Mouse (Mus musculus): ENCODE measurements around the gene Stxbp6. TPM values are rescaled to one million over a fixed set of nuclear protein-coding genes. Genes with fewer than 3 reads are reported as not detected.
"Not testable (repeated sequence)": the region's sequence is repeated elsewhere in the genome, so short reads cannot be mapped to it uniquely, and the experiment has no call there.

Stxbp6 gene
- 2.1 to 9.1 TPM (median 3.5 TPM) in 3 replicates for total RNA-seq (2017)

DNA sequence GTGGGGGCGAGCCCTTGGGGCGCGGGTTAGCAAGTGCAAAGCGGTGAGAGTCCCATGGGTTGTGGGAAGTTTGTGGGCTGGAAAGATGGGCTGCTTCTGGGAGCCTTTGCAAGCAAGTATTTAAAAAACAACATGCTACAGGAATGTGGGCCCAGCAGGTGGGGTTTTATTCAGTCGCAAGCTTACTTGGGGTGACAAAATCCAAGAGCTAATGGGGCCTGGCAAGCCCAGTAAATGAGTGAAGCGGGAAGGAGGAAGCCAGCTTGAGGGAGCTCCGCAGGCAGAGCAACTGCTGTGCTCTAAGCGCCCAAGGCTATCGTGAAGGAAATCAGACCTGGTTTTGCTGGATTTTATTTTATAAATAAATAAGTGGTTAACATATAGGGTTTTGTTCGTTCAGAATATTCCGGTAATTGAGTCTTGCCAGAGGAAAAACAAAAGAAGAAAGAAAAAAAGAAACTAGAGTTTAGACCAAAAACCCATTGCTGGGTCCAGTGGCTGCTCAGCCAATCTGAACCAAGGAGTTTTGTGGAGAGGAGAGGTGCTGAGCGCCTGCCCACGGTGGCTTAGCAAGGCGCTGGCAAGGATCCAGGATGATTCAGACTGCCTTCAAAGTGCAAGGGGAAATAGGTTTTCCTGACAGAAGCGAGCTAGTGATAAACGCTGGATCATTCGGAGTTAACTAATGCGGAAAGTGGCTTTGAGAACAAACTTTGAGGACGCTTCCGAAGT, at the start of gene Stxbp6:
Gene Stxbp6 (minus strand): TSS at position 99 of the 732 bp plus-strand sequence.
- no peak; the same call in 1 of the 2 replicates for ATAC-seq (replicated peaks; ENCODE audit: insufficient number of reproducible peaks, low FRiP score, low TSS enrichment, poor library complexity, severe bottlenecking)

DNA sequence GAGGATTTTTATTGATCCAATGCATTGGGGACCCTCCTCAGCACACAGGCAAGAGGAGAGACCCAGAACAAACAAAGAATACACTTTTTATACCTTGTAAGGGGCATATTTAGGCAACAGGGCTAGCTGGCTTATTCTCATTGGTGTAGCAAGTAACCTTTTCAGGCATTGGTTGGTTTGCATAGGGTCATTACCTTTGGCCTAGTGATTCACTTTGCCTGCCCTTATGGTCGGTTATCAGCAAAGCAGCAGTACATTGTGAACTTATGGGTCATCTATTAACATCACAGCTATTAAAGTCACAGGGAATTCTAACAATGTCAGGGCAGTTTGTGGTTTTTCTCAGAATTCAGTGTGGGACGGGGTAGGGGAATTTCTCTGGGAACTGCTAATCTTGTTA, 28.4 kb upstream of the Stxbp6 start:
- ATAC-seq (replicated peaks; ENCODE audit: insufficient number of reproducible peaks, low FRiP score, low TSS enrichment, poor library complexity, severe bottlenecking) = not testable (repeated sequence)

DNA sequence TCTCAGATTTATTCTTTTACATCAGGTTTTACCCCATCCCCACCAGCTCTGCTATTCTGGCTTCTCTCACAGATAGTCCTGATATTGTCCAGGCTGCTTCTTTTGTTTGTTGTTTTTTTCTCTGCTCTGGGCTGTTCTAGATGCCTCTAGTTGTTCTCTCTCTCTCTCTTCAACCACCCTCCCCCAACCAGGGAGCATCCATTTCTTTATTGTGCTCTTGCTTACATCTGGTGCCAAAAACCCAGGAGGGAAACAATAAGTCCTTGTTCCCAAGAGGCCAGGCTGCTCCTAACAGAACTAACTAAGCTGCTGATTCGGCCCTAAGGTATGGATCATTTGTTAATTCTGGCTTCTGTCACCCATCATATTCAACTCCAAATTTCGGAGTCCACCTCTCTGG, 19.2 kb upstream of the Stxbp6 start:
- no peak for ATAC-seq (replicated peaks; ENCODE audit: insufficient number of reproducible peaks, low FRiP score, low TSS enrichment, poor library complexity, severe bottlenecking)

DNA sequence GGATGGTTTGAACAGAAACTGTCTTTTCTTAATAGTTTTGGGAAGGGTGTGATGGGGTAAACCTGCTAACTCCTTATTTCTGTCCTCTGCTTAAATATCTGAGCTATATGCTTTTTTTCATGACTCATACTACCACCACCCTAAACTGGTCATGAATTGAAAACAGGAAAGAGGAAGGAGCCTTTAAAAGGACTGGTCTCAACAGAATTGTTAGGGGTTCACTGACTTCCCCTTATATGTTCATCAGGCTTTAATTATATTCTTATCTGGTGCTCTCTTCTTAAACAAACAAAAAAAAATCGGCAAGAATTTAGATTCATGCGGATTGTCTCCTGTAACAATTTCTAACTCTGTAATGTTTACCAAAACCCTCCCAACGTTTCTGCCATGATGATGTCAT, 17.9 kb upstream of the Stxbp6 start:
- ATAC-seq (replicated peaks; ENCODE audit: insufficient number of reproducible peaks, low FRiP score, low TSS enrichment, poor library complexity, severe bottlenecking) = peak; percentile 47; the same call in 1 of the 2 replicates

DNA sequence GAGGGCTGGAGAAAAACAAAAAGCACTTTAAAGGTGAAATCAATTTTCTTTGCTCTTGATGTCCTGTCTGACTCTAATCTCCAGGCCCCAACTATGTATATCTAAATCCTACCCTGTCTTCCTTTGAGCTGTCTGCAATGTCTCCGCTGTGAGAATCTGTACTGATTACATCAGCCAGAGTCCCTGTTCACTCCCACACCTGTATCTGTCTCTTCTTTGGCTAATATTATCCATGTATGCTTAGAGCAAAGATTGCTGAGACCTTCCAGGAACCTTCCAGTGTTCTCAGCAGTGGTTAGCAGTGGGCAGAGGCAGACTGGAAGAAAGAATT, 8.6 kb upstream of the Stxbp6 start:
- no peak for ATAC-seq (replicated peaks; ENCODE audit: insufficient number of reproducible peaks, low FRiP score, low TSS enrichment, poor library complexity, severe bottlenecking)

DNA sequence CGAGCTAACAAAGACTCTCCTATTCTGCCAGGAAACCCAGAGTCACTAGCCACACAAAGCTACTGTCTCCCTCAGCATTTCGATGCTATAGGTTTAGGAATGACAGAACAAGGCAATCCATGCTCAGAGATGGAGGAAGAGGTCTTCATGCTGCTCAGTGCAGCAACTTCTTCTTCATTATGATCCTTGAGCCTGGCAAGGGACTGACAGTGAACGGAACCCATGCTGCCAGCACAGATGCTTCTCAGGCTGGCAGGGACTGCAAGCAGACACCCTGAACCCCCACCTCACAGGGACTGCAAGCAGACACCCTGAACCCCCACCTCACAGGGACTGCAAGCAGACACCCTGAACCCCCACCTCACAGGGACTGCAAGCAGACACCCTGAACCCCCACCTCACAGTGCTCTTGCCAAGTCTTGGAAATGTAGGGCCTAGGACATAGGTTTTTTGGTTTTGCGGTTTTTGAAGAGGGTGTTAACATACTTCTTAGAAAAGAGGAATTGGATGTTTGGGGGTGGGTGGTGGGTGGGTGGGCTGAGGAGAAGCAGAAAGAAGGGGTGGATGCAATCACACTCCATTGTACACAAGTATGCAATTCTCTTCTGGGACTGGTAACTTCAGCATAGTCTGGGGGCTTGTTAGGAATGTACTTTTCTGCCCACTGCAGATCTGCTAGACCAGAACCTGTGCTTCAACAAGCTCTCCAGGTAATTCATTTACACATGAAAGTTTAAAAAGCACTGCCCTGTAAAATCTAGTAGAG, 8.1 kb upstream of the Stxbp6 start:
- ATAC-seq (replicated peaks; ENCODE audit: insufficient number of reproducible peaks, low FRiP score, low TSS enrichment, poor library complexity, severe bottlenecking) = peak; percentile 30; the same call in 1 of the 2 replicates

DNA sequence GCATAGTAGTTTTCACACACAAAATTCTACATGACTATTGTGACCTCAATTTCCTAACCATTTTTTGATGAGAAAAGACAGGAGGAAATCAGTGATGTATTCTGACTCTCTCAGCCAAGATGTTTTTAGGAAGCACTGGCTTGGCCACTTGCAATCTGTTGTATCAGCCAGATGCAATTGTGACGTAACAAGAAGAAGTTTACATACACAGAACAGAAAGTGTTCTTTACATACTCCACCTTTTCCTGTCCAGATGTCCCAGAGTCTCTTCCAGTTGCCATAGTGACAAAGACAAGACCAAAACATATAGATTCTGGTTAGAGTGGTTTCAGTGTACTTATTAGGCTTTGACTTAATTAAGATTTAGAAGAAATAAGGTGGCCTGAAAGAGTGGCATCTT, 7.1 kb upstream of the Stxbp6 start:
- peak; percentile 85 for ATAC-seq (replicated peaks; ENCODE audit: insufficient number of reproducible peaks, low FRiP score, low TSS enrichment, poor library complexity, severe bottlenecking)

DNA sequence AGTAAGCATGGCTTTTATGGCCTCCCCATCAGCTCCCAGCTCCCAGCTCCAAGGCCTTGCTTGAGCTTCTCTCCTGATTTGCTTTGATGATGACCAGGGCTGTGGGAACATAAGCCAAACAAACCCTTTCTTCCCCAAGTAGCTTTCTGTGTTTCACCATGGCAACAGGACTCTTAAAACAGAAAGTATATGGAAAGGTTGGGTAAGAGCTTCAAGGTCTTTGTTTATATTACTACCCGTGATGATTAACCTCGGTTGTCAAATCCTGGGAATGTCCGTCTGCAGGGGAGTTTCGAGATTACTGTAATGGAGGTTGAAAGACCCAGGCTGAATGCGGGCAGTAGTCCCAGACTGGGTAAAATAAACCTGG, 6.2 kb upstream of the Stxbp6 start:
- ATAC-seq (replicated peaks; ENCODE audit: insufficient number of reproducible peaks, low FRiP score, low TSS enrichment, poor library complexity, severe bottlenecking) = no peak

DNA sequence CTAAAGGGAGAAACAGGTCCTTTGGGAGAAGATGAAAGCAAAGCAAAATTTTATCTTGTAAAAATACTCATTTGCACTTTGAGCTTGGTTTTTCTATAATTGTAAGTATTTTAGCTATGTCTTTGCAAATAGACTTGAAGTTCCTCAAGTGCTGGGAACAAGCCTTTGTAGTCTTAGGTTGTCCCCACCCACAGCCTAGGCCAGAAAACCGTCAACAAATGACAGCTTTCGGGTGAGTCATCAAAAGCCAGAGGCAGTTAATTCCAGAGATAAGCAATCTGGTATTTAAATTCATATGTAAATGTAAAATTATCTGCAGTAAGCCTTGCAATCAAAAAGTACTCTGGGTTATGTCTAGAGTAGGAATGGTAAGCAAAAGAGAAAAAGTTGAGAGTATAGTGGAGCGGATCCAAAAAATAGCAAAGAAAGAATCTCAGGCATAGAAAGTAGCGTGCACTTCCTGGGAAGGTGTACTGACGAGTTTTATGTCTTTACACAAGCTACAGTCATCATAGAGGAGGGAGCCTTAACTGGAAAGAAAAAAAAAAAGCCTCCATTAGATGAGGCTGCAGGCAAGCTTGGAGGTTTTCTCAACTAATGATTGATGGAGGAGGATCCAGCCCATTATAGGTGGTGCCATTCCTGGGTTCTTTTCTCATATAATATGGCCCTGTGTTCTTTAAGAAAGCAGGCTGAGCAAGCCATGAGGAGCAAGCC, 5.7 kb upstream of the Stxbp6 start:
- no peak for ATAC-seq (replicated peaks; ENCODE audit: insufficient number of reproducible peaks, low FRiP score, low TSS enrichment, poor library complexity, severe bottlenecking)

DNA sequence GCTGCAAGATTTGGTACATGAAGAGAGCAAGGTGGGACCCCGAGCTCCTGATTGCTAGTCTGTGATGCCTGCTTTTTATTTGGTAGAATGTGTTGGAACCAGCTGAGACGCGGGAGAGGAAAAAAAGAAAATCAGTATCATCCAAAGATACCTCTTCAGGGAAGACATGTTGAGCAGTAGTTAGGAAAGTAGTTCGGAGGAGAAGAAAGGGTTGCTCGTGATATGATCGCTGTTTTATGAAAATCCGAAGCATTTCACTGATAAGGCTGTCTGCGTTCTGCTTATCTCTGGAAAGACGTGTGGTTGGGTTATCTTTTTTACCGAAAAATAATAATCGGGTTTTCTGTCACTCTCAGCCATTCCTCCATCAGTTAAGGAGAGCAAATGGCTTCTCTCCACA, 1.1 kb upstream of the Stxbp6 start:
- ATAC-seq (replicated peaks; ENCODE audit: insufficient number of reproducible peaks, low FRiP score, low TSS enrichment, poor library complexity, severe bottlenecking) = no peak

DNA sequence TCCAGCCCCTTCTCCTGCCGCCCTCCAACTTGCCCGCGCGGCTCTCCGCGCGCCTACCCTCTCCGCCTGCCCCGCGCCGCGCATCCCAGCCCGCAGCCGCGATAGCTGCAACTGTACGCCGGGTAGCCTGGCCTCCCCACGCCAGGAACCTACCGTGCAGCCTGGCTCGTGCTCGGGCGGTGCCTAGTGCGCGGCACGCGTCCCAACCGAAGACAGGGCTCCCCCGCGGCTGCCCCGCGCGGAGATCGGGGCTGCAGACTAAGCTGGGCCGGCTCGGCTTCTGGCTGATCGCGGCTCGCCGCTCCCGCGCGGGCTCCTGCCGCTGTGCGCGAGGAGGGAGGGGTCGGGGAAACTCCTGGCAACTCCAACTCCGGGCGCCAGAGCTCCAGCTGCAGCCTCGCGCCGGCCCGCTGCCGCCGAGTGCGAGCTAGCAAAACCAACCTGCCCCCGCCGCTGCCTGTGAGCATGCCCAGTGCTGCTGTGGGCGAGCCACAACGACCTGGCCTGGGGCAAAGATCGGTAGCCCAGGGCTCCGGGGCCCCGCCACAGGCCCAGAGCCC, 387 bp downstream of the Stxbp6 start:
- 0 out of 2 replicates have a peak, but pooled peaks have one; percentile 41 for ATAC-seq (replicated peaks; ENCODE audit: insufficient number of reproducible peaks, low FRiP score, low TSS enrichment, poor library complexity, severe bottlenecking)

DNA sequence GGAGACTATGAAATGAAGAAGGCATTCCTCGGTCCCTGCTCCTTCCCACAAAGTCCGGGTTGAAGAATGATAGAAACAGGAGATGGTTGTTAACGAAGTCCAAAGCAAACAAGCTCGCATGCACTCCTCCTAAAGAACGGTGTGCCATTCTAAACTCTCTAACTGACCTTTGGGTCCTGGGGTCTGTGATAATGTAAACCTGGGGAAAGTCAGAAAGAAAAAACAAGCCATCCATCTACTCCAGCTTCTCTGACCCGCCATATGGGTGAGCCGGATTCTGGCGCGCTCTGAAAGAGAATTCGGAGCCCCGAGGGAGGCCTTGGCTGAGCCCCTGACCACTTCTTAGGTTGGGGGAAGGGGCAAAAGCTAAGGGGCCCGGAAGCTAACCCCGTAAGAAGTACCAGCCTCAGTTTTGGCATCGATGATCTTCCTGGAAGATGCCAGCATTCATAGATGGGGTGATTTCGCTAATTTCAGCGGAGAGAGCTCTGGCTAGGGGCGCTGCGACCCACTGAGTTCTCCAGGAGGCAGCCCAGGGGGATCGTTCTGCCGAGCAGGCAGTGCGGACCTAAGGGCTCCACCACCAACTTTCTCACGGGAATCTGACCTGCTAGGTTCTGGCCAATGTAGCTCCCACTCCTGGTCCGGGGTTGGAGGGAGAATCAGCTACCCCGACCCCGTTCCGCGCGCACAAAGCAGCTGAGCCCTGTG, 1.0 kb downstream of the Stxbp6 start:
- ATAC-seq (replicated peaks; ENCODE audit: insufficient number of reproducible peaks, low FRiP score, low TSS enrichment, poor library complexity, severe bottlenecking) = peak; percentile 20; the same call in 1 of the 2 replicates

DNA sequence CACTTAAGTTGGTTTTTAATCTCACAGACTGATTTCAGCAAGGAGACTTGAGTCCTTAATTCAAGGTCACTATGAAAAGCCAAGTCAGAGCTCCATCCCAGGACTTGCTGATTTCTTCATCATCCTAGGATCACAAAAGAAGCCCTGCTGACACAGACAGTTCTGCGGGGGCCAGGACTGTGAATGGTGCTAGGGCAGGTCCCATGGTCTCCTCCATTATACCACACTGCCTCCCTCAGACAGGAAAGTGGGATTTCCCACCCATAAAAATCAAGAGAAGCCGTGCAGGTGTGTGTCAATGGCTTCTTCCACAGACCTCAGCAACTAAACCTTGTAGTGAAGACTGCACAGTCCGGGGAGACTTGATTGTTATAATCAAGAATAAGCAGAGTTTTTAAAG, 2.3 kb downstream of the Stxbp6 start:
- ATAC-seq (replicated peaks; ENCODE audit: insufficient number of reproducible peaks, low FRiP score, low TSS enrichment, poor library complexity, severe bottlenecking) = no peak

DNA sequence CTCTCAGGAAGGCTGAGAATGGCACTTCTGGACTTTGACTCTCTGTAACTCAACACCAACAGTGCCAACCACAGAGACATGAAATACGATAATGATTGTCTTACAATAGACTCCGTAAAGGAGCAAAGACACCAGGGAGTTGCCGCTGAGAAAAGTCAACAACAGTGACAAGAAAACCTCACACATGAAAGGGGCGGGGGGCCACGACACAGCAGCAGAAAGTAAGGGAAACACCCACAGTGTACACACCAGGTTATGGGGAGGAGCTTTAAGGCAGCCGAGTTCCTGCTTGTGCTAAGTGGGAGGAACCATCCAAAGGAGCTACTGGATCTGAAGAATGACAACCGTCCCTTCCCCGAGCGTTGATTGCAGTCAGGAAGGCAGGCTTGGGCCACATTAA, 4.3 kb downstream of the Stxbp6 start:
- no peak for ATAC-seq (replicated peaks; ENCODE audit: insufficient number of reproducible peaks, low FRiP score, low TSS enrichment, poor library complexity, severe bottlenecking)

DNA sequence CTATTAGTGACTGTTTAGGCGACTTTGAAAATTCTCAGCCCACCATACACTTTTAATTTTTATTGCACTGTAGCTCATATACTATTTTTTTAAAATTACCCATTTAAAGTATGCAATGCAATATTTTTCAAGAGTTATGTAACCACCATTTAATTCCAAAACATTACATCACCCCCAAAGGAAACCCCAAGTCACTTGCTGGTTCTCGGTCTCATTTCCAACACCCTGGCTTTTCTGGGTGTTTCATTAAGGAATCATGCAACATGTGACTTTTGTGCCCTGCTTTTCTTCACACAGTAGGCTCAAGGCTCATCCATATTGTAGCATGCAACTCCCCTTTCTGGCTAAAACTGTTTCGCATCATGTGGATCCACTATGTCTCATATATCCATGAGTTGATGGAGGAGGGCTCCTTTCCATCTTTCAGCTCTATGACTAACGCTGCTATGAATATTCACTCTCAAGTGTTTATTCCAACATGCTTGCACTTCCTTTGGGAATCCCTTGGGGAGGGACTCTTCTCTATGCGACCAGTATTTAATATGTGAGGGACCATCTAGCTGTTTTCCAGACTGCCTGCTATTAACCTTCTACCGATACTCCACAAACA, 6.3 kb downstream of the Stxbp6 start:
- no peak for ATAC-seq (replicated peaks; ENCODE audit: insufficient number of reproducible peaks, low FRiP score, low TSS enrichment, poor library complexity, severe bottlenecking)

DNA sequence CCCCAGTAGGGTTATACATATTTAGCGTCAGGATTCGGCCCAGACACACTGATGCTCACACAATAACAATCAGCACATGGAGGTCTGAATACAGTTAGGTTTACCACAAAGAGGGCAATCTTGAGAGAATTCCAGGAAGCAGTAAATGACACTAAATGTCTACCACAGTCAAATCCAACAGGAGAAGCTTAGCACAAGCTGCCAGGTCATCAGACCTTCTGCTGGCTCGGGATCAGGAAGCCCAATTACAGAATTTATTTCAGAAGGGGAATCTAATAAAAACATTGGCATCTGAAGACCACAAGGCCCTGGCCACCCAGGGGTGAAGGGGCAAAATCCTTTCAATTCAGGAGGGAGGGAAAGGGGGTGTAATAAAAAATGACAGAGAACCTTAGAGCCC, 6.8 kb downstream of the Stxbp6 start:
- no peak for ATAC-seq (replicated peaks; ENCODE audit: insufficient number of reproducible peaks, low FRiP score, low TSS enrichment, poor library complexity, severe bottlenecking)

DNA sequence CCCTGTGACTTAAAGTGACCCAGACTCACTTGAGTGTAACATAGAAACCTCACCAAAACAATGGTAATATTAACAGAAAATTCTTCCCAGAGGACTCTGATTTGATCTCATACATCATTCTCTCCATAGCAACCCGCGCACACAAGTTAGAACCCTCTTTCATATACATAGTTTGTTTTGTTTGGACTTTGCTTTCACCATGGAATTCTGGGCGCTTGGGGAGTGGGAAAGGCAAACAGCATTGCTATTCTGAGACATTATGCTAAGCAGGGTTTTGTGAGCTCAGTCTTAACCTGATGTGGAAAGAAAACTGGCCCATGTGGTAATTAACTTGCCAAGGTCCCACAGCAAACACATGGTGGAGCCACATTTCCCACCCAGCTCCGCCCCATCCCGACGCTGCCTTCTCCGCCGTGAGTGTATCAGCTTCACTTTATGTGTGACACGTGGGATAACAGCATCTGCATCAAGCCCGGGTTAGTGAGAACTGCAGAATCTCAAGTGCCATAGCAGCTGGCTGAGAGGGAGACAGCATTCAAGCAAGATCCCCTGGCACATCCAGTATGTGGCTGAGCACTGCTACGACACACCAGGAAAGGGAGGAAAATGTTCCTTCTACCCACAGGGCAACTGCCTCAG, 7.3 kb downstream of the Stxbp6 start:
- ATAC-seq (replicated peaks; ENCODE audit: insufficient number of reproducible peaks, low FRiP score, low TSS enrichment, poor library complexity, severe bottlenecking) = no peak

DNA sequence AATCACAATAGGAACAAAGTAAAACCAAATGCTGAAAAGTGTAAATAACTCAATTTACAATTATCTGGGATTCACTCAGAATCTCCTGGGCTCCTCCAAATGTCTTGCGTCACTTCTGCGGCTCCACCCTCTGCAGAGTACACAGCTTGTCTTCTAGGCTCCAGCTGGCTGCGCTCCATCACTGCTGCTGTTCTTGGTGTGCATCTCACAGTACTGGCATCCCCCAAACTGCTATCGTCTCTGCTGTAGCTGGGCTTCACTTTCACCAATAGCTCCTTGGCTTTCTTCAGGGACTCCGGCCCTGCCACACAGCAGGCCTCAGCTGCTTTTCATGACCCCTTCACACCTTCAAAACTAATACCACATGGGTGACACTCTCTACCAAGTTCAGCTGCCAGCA, 10.9 kb downstream of the Stxbp6 start:
- no peak for ATAC-seq (replicated peaks; ENCODE audit: insufficient number of reproducible peaks, low FRiP score, low TSS enrichment, poor library complexity, severe bottlenecking)
